Mouse (Mus musculus) heart, embryonic 11.5 days (tissue): ENCODE results near the gene Map4k3. TPM values are rescaled to one million over a fixed set of nuclear protein-coding genes. Genes with fewer than 3 reads are reported as not detected.

Experiments
- ATAC-seq: fragments of 200-750 bp; cut with Nextera tagmentation; replicated peaks from 2 replicates; pipeline ENCODE4 v1.8.0; 2017; ENCODE audit warnings: moderate library complexity; ENCODE audit not compliant: insufficient number of reproducible peaks, low FRiP score, low TSS enrichment
- H3K27ac ChIP-seq: fragments of 300-500 bp; sonication (generic); 2 replicates; pipeline ENCODE4 v1.5.1; 2014; ENCODE audit warnings: mild to moderate bottlenecking, low read depth, low read length
- H3K27me3 ChIP-seq: fragments of 300-500 bp; sonication (generic); 2 replicates; pipeline ENCODE4 v1.6.1; 2014; ENCODE audit warnings: mild to moderate bottlenecking, low read length, mixed read lengths; ENCODE audit not compliant: control insufficient read depth, insufficient read depth
- H3K36me3 ChIP-seq: fragments of 300-500 bp; sonication (generic); 2 replicates; pipeline ENCODE4 v1.6.1; 2014; ENCODE audit warnings: mild to moderate bottlenecking, low read length, moderate library complexity, mixed read lengths; ENCODE audit not compliant: control insufficient read depth, insufficient read depth
- H3K4me1 ChIP-seq: fragments of 300-500 bp; sonication (generic); 2 replicates; pipeline ENCODE4 v1.6.1; 2014; ENCODE audit warnings: low read length; ENCODE audit not compliant: control insufficient read depth, insufficient read depth
- H3K4me2 ChIP-seq: fragments of 300-500 bp; sonication (generic); 2 replicates; pipeline ENCODE4 v1.6.1; 2014; ENCODE audit warnings: mild to moderate bottlenecking, moderate library complexity
- H3K4me3 ChIP-seq: fragments of 300-500 bp; sonication (generic); 2 replicates; pipeline ENCODE4 v1.5.1; 2014; ENCODE audit warnings: low read depth, low read length
- H3K9ac ChIP-seq: fragments of 300-500 bp; sonication (generic); 2 replicates; pipeline ENCODE4 v1.6.1; 2014; ENCODE audit warnings: mild to moderate bottlenecking, low read depth, low read length, moderate library complexity
- H3K9me3 ChIP-seq: fragments of 300-500 bp; sonication (generic); replicated peaks from 2 replicates; pipeline ENCODE4 v1.6.1; 2016; ENCODE audit warnings: low read length; ENCODE audit not compliant: control insufficient read depth
- WGBS: fragments of 180-500 bp; shearing (Covaris S2); extraction: QIAGEN DNeasy Blood & Tissue Kit; methylation state at CpG from one replicate; pipeline ENCODE4 v1.1.7; 2014; ENCODE audit not compliant: insufficient replicate concordance; 5-methylcytosine and 5-hydroxymethylcytosine counted together
- polyA plus RNA-seq: library from polyadenylated mRNA; unstranded; fragments of >200 nt; fragmentation: Nextera tagmentation; extraction: Ambion mirVana; gene quantifications from 2 replicates; pipeline ENCODE4 v1.2.1, GENCODE M21; 2014

The Map4k3 gene
- polyA plus RNA-seq, 1 experiment from 2014 or later: 20.4 TPM

DNA sequence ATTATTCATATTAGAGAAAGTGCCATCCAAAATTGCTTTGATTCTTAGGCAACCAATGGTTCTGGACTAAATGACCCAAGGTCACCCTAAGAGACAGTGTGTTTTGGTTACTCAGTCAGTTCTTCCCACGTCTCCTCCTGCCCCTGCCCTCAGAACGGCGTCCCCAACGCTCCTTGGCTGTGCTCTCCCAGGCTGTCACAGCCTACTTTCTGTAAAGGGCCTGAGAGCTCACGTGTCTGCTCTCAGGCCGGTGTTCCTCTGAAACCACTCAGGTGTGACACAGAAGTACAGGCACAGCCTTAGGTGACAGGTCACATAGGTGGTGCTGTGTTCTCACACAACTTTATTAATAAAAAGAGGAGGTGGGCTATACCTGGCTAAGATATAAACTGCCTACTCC, 148.4 kb downstream of the Map4k3 start:
- peaks cover 7% of the 10 kb centered on the region for H3K36me3 ChIP-seq

DNA sequence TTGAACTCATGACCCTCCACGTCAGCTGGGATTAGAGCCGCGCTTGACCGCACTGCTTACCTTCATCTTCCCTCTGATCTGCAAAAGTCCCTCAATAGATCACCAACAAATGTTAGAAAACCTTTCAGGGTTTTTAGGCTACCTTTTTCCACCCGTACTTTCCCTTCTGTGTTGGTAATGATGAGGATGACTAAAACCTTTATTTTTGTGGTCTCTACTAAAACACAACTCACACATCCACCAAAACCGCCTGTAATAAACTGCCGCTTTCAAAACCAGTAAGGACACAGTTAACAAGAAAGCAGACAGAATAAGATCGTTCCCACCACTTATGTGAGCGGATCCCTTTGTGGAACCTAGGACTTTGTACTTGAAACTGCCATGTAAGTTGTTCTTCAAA, 149.2 kb downstream of the Map4k3 start:
- H3K27me3 ChIP-seq: 0 out of 2 replicates have a peak, but pooled peaks cover 2% of the 10 kb centered on the region
- 87% methylated on average over 9 of the region's 9 CpGs for WGBS

More for the DNA sequence above, 148.4 kb downstream of the Map4k3 start:
- ATAC-seq: no peak
- no peak overlapping the region for H3K4me2 ChIP-seq
- H3K9ac ChIP-seq: no peak overlapping the region
- H3K9me3 ChIP-seq: no peaks in the 10 kb centered on the region
- no peak overlapping the region for H3K27ac ChIP-seq
- 0 out of 2 replicates have a peak, but pooled peaks cover 2% of the 10 kb centered on the region for H3K4me1 ChIP-seq
- H3K4me3 ChIP-seq: no peak overlapping the region
- WGBS: 68% methylated on average over 6 of the region's 6 CpGs
- 0 out of 2 replicates have a peak, but pooled peaks cover 2% of the 10 kb centered on the region for H3K27me3 ChIP-seq

DNA sequence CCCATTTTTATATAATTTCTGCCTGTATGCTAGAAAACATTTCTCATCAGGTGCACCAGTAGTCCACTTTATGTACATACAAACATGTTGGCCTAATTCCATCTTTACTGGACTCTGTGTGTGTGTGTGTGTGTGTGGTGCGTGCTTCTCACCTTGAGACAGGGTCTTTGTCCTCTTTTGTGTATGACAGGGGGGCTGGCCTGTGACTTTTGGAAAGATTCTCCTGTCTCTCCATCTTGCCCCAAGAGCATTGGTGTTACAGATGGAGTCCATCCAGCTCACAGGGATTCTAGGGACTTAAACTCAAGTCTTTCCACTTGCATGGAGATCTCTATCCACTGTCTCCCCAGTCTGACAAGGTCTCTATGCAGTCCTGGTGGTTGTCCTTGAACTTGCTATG, 150.2 kb downstream of the Map4k3 start:
- H3K36me3 ChIP-seq: no peaks in the 10 kb centered on the region; the same call in 1 of the 2 replicates
- H3K9ac ChIP-seq: no peak overlapping the region
- WGBS: 94% methylated on average over 1 of the region's 1 CpGs
- ATAC-seq: no peak
- H3K4me2 ChIP-seq: no peak overlapping the region
- H3K4me1 ChIP-seq: 0 out of 2 replicates have a peak, but pooled peaks cover 2% of the 10 kb centered on the region
- no peaks in the 10 kb centered on the region for H3K9me3 ChIP-seq
- H3K4me3 ChIP-seq: no peak overlapping the region
- H3K27ac ChIP-seq: no peak overlapping the region
- H3K27me3 ChIP-seq: 0 out of 2 replicates have a peak, but pooled peaks cover 2% of the 10 kb centered on the region

More for the DNA sequence above, 149.2 kb downstream of the Map4k3 start:
- H3K9me3 ChIP-seq: no peaks in the 10 kb centered on the region
- no peak overlapping the region for H3K4me3 ChIP-seq
- ATAC-seq: no peak
- no peak overlapping the region for H3K4me2 ChIP-seq
- 0 out of 2 replicates have a peak, but pooled peaks cover 2% of the 10 kb centered on the region for H3K4me1 ChIP-seq
- H3K9ac ChIP-seq: no peak overlapping the region
- H3K27ac ChIP-seq: no peak overlapping the region
- H3K36me3 ChIP-seq: peaks cover 4% of the 10 kb centered on the region

DNA sequence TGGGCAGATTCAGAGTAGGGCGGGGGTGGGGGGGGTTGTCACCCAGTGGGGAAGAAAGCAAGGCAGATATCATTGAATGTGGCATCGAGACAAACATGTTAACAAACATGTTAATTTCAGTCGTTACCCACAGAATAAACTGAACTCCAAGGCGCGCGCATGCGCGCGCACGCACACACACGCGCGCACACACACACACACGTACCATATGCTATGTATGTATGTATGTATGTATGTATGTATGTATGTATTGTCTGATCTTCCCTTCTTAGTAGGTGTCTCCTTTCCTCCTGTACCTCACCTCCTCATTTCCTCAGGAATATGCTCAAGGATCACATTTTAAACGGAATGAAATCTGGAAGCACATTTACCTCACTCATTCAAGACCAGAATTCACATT, 150.6 kb downstream of the Map4k3 start, which contains the start of gene Cdkl4:
Cdkl4 (minus strand) TSS at position 175 of the 400 bp plus-strand sequence.
- peak within 1 kb of the TSS; percentile 64 for H3K9ac ChIP-seq
- peak within 1 kb of the TSS; percentile 92 for H3K4me2 ChIP-seq
- 64% methylated on average over 15 of the region's 15 CpGs for WGBS
- ATAC-seq: no peak
- peak within 1 kb of the TSS; percentile 47 for H3K4me3 ChIP-seq
- H3K4me1 ChIP-seq: 0 out of 2 replicates have a peak, but pooled peaks cover 2% of the 10 kb centered on the region
- 0 out of 2 replicates have a peak, but pooled peaks cover 2% of the 10 kb centered on the region for H3K27me3 ChIP-seq
- H3K36me3 ChIP-seq: no peaks in the 10 kb centered on the region; the same call in 1 of the 2 replicates
- H3K27ac ChIP-seq: no peak within 1 kb of the TSS
- H3K9me3 ChIP-seq: no peaks in the 10 kb centered on the region

DNA sequence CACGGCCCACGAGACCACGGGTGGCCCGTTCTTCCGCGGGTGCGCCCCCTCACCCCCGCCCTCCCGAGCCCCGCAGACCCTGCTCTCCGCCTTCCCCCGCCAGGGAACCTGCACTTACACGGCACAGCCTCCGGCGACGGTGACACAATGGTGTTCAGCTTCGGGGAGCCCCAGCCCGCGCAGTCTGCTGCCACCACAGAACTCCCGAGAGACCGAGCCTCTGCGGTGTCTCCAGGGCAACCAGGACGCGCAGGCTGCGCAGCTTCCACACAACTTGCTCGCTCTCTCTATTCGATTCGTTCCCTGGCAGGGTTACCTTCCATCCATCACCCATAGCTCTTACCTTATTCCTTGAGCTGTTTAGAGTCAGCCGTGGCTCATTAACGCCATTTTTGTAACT, 151.1 kb downstream of the Map4k3 start:
- no peak overlapping the region for H3K27ac ChIP-seq
- no peaks in the 10 kb centered on the region for H3K9me3 ChIP-seq
- 1% methylated on average over 30 of the region's 30 CpGs for WGBS
- H3K9ac ChIP-seq: peak overlapping the region; percentile 64
- peak overlapping the region; percentile 92 for H3K4me2 ChIP-seq
- 0 out of 2 replicates have a peak, but pooled peaks cover 2% of the 10 kb centered on the region for H3K4me1 ChIP-seq
- no peak; the same call in 1 of the 2 replicates for ATAC-seq
- H3K4me3 ChIP-seq: peak overlapping the region; percentile 47
- 0 out of 2 replicates have a peak, but pooled peaks cover 2% of the 10 kb centered on the region for H3K27me3 ChIP-seq
- H3K36me3 ChIP-seq: no peaks in the 10 kb centered on the region; the same call in 1 of the 2 replicates

DNA sequence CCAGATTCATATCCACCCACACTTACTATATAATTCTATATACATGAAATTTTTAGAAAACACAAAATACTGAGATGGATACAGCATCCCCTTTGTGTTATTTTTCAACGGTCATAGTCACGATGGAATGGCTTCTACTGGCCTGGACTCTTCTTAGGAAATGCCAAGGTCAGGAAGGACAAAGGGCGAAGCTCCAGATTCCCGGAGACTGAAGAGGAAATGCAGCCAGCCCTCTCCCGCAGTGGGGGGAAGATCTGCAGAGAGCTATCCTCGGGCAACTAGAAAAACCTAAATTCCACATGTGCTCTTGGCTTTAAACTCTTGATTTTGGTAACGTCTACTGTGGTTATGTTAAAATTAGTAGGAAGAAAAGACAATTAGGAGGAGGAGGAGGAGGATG, 153.3 kb downstream of the Map4k3 start:
- no peak overlapping the region for H3K27ac ChIP-seq
- H3K4me2 ChIP-seq: no peak overlapping the region
- H3K27me3 ChIP-seq: 0 out of 2 replicates have a peak, but pooled peaks cover 2% of the 10 kb centered on the region
- no peaks in the 10 kb centered on the region for H3K36me3 ChIP-seq
- H3K4me3 ChIP-seq: no peak overlapping the region
- 55% methylated on average over 7 of the region's 7 CpGs for WGBS
- no peak for ATAC-seq
- H3K9ac ChIP-seq: no peak overlapping the region
- 0 out of 2 replicates have a peak, but pooled peaks cover 2% of the 10 kb centered on the region for H3K4me1 ChIP-seq
- no peaks in the 10 kb centered on the region for H3K9me3 ChIP-seq

DNA sequence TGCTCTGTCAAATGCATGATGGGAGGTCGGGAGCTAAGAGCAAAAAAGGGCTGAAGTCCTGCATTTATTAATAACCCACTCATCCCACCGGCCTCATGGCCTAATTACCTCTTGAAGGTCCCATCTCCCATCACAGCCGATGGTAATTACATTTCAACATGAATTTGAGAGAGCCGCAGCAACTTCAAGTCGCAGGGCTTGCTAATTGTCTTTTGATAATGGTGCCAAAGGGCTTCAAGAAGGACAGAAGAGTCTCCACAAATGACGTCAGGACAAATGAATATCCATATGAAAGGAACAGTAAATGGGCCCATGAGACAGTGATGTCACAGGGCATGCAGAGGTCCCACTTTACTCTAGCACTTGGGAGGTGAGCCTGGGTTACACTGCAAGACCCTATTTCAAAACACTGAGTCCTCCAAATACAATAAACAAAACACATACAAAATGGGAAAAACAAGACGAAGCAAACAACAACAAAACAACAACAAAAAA, 153.8 kb downstream of the Map4k3 start:
- Histone ChIP-seq H3K27me3 (0 out of 2 replicates have a peak, but pooled peaks cover 2% of the 10 kb centered on the region), H3K4me1 (0 out of 2 replicates have a peak, but pooled peaks cover 2% of the 10 kb centered on the region), H3K27ac (no peak overlapping the region), H3K9me3 (no peaks in the 10 kb centered on the region), H3K4me2 (no peak overlapping the region), H3K9ac (no peak overlapping the region), H3K4me3 (no peak overlapping the region), H3K36me3 (no peaks in the 10 kb centered on the region)
- 81% methylated on average over 7 of the region's 7 CpGs for WGBS
- no peak for ATAC-seq

DNA sequence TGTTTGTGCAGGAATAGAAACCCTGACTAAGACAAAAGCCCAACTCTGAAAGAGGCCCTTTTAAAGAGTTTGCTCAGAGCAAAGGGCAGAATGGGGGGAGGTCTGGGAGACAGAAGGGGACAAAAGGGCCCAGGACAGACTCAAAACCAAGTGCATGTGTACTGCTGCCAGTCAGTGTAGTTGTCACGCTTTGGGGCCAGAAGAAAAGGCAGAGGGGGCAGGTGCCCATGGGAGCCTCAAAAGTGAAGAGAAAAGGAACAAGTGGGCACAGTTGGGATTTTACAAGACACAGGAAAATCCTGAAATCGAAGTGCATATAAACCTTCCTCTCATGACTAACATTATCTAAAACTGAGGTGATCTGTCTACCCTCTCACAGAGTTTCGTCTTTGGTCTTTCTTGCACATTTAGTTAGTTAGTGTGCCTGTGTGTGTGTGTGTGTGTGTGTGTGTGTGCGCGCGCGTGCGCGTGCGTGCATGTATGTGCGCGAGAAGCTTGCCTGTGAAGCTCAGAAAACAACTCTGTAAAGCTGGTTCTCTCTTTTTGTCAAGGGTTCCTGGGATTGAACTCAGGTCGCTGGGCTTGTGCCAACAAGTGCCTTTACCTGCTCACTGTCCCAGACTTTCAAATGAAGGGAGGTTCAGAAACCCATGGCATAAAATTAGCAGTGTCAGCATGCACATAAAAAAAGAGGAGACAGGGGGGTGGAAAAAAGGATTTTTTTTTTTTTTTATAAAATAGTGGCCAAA, 155.9 kb downstream of the Map4k3 start:
- Histone ChIP-seq H3K9me3 (no peaks in the 10 kb centered on the region), H3K27me3 (0 out of 2 replicates have a peak, but pooled peaks cover 2% of the 10 kb centered on the region), H3K4me2 (no peak overlapping the region), H3K9ac (no peak overlapping the region), H3K4me3 (no peak overlapping the region), H3K27ac (no peak overlapping the region), H3K36me3 (no peaks in the 10 kb centered on the region), H3K4me1 (no peaks in the 10 kb centered on the region)
- ATAC-seq: no peak
- 91% methylated on average over 13 of the region's 13 CpGs for WGBS
